Mouse (Mus musculus) CH12F3 (cell line): ENCODE measurements around the gene Add1.

Source experiments
- in situ Hi-C: fragments of 300-500 bp; cut with MboI; formaldehyde crosslinking; loops from 2 replicates; pipeline ENCODE4 v1.14.3; 2020; ENCODE audit warnings: low sequenced_read_pairs

Gene Add1

DNA sequence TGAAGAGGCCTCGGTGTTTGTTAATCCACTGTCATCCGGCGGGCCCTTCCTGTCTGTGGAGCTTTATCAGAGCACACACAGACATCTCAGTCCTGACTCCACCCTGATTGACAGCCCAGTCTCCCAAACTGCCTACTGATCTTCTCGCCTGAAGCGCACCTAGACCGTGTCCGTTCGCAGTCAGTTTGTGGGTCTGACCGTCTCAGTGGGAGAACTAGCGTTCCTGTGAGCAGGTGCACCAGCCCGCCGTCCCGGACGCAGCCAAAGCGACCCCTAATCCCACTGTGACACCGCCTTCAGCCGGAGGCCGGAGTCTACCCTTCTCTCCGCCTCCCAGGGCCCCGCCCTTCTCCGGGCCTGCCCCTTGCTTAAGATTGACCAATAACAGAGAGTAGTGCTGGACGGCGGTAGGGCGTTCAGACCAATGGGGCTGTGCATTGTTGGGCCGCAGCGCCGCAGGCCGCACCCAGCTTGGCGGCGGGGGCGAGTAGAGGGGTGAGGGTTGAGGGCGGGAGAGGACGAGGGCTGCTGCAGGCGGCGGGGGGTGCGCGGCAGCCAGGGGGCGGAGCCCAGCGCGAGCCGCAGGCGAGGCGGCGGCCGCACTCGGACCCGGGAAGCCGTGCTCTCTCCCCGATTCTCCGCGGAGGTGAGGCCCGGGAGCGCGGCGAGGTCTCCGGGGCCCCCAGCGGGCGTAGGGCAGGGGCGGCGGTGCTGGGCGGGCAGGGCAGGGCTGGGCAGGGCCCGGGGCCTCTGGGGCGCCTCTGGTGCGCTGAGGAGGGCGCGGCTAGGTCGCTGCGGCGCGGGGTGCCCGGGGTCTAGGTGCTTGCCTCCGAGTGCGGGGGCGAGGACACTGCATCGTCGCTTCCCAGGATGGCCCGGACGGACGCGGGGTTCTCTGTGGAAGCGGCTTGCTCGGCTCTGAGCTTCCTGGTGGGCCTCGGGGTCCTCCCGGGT lies at the start of gene Add1:
Gene Add1, plus strand, starts transcription at position 397 of the 954 bp plus-strand sequence.
- in situ Hi-C loops = no loop called here

DNA sequence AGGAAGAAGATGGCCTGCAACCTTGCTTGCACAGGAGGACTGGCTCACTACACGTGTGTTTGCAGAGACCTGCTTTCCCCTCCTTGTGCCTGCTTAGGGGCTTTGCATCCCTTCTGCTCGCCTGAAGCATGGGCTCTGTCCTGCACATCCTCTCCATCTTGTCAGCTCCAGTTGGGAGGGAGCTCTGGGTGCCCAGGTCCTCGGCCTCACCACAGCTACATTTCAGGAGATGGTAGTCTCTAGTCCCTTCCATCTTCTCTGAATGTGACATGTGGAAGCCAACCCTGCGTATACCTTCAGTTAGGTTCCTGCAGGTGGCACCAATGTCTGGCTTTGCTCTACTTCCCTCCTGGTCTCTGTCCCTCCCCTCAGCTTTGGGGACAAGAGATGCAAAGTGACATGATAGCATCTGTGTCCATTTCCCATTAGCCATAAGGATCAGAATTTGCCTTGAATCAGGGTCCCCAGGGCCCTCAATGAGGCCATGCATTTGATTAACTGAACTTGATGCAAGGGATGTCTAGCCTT lies 49.4 kb upstream of the Add1 start:
- in situ Hi-C loops = loop anchor here (10.0 kb wide), 1 partner anchor 111 kb away; the partner anchor contains the start of gene Mfsd10

DNA sequence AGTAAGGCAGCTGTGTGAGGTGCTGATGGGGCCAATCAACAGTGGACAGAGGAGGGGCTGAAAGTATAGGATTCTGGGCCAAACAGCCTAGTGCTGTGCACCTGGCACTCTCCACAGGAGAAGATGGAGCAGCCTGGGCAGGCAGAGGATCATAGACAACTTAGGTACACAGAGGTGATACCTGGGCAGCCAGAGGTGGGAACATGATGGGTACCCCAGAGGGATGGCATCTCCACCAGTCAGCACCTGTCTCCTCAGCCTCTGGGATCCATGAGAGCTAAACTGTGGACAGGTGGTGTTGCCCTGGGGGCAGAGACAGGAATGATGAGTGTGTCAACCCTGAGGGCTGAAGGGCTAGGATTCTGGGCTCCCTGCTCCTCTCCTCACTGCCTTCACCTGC lies 49.0 kb upstream of the Add1 start:
- in situ Hi-C loops = loop anchor here (10.0 kb wide), 1 partner anchor 110 kb away; the partner anchor contains the start of gene Mfsd10

DNA sequence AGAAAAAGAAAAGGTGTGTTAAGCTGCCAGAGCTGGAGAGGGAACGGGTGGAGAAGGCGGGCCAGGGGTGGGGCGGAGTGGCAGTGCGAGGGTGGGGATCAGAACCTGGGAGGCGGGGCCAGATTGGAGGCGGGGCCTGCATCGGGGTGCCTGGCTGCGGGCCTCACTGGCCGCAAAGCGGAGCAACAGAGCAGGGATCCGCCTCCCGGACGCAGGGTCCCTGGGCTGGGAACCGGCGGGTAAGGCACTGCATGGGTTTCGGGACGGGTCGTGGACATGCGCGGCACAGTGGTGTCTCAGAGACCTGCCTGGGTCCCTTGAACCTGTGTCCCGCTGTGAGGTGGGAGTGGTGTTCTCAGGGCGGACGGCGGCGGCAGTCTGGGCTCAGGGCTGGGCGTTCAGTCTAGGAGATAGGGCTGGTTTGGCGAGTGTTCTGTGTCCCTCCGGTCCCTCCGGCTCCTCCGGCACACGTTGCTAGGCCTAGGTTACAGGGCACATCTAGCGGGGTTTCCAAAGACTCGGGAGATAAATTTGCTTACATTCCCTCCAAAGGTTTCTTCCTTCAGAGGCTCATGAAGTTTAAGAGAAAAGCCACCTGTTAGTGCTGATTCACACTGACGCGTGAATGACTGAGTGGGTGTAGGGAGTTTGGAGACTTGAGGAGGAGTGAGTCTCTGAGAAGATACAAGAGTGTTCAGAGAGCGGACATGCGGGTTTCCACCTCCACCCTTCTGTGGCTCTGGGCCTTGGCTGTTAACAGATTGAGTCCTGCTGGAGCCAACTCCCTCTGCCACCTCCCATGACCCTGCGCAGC lies 47.6 kb upstream of the Add1 start, which contains the start of gene Sh3bp2:
Gene Sh3bp2, plus strand, starts transcription at position 176 of the 814 bp plus-strand sequence.
- in situ Hi-C loops = loop anchor here (10.0 kb wide), 1 partner anchor 109 kb away; the partner anchor contains the start of gene Mfsd10

DNA sequence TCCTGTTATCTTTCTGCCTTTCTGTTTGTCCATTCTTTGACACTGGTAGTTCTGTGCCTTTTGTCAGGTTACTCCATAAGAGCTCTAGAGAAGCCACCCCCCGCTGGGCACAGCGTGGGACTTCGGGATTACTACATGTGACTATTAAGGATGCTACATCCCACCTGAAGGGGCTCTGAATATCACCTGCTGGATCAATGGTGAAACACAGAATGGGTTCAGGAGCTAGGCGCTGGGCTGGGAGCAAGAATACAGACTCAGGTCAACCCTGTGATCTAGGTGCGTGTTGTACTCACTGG lies 47.0 kb upstream of the Add1 start:
- in situ Hi-C loops = loop anchor here (10.0 kb wide), 1 partner anchor 108 kb away; the partner anchor contains the start of gene Mfsd10

DNA sequence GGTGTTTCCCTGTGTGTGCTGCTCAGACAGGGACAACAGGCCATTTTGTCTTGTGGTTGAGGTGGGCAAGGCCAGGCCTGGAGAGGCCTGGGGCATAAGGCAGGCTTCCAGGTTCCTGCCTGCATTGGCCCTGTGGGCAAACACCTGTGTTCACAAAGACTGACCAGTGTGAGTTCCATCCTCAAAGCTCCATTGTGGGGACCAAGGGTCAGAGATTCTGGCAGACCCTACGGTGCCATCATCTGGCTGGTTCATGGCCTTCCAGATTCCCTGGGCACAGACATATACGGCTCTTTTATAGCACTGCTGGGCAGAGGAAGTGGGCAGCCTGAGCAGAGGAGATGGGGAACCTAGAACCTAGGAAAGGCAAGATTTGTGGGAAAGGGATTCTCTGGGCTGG lies 46.1 kb upstream of the Add1 start:
- in situ Hi-C loops = loop anchor here (10.0 kb wide), 1 partner anchor 107 kb away; the partner anchor contains the start of gene Mfsd10

DNA sequence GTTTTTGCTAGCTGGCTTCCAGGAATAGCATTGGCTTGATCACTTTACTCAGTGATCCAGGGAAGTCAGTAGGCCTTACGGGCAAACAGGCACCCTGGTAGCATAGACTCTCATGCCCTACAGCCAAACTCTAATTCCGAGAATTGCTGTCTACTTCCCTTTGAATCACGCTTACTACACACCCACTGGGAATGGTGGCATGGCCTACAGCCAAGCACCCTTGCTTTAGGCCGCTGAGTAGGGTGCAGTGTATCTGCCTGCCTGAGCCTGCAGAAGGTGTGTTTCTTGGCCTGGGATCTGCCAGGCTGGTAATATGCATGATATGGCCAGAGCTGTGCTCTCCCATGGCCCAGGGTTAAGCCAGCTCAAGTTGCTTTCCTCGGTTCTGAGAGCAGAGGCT lies 44.7 kb upstream of the Add1 start:
- in situ Hi-C loops = loop anchor here (10.0 kb wide), 1 partner anchor 106 kb away; the partner anchor contains the start of gene Mfsd10

DNA sequence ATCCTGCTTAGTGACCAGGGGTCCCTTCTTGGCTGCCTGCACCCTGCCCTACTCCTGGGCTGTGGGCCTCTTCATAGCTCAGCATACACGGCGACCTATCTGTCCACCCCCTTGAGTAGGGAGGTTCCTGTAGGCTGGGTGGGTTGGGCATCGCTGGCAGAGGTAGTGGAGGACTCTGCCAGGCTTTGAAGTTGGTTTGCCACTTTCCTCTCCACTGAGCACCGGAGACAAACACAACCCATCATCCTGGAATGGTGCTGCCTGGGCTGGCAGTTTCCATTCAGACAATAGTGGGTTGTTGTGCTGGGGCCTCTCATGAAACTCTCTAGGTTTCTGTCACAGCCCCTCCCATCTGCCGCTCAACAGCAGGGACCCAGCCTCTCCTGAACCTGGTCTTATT lies 43.3 kb upstream of the Add1 start:
- in situ Hi-C loops = no loop called here

DNA sequence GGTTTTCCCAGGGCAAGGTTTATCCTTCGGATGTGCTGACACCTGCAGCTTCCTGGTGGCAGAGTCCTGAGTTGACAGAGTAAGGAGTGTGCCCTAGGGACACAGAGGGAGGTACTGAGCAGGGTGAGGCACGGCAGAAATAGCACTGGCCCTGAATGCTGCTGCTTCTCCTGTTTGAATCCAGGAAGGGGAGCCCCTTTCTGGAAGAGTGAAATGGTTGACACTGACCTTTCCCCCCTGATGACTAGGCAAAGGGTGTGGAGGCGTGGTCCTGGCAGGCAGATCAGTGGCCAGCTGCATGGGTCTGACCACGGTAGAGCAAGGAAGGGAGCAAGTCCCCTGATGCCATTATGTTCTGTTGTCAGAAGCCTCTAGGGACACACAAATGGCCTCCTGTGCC lies 42.8 kb upstream of the Add1 start:
- in situ Hi-C loops = no loop called here

DNA sequence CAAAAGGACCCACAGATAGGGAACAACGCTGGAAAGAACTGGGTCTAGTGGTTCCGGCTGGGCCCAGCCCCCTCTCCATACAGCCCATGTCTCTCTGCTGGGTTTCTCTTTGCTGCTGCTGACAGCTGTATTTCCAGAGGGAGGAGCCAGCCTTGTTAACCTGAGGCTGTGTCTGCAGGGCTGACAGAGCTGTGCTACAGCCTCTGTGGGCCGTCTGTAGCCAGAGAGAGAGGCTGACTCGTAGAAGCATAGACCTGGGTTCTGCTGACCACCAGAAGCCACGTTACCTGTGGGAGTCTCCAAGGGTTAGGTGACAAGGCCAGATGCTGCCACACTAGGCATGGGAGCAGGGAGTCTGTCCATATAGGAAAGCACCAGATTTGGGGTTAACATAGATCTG lies 40.4 kb upstream of the Add1 start:
- in situ Hi-C loops = no loop called here

DNA sequence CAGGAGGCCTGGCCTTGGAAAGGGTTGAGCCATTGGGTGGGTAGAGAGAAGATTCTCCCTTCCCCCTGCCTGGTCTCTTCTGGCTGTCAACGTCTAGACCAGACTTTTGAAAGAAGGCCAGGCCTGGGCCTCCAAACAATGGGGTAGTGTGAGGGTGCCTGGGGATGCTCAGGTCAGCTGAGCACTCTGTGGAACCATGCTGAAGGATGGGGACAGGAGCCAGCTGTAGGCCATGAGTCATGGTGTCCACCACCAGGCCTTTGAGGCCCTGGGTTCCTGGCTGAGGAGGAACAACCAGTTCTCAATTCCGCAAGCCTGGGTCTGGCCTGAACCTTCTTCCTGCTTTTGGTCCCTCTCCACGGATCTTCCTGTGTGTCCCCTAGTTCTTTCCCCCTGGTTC lies 39.6 kb upstream of the Add1 start:
- in situ Hi-C loops = no loop called here

DNA sequence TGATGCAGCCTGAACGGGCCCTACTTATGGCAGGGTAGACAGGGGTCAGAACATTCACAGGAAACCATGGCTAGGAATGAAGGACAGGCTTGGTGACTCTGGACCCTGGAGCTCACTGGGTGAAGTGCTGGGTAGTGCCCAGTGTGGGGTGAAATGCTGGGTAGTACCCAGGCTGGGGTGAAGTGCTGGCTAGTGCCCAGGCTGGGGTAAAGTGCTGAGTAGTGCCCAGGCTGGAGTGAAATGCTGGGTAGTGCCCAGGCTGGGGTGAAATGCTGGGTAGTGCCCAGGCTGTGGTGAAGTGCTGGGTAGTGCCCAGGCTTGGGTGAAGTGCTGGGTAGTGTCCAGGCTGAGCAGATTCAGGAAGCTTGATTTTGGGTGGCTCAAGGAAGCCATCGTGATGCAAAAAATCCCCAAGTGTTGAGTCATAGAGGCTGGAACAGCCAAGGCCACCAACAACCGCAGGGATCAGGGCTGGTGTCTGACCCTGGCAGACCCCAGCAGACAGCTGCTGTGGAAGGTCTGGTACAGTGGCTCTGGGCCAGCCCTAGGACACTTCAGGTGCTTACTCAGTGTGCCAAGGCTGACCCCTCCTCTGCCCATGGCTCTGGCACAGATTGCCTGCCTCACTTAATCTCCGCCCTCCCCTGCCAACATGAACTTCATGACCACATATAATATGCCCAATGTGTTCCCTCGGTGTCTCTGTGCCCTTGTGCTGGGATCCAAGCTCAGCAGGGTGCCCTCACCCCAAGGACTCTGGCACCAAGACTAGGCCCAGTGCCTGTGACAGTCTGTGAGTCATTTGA lies 38.5 kb upstream of the Add1 start:
- in situ Hi-C loops = no loop called here

DNA sequence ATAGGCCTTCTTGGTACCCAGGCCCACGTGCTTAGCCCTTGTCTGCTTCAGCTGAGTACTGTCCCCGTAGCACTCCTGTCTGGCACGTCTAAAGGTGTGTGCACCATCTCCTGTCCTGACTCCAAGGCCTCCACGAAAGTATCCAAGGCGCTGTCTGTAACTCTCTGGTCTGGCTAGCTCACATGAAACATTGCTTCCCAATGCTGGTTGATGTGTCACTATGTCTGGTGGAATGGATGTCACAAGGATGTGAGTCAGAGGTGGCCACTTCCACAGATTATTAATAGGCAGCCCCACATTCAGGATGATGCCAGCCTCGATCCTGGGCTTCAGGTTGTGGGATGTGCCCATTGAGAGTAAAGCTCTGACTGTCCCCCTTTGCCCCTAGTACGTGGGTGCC lies 37.6 kb upstream of the Add1 start:
- in situ Hi-C loops = no loop called here

DNA sequence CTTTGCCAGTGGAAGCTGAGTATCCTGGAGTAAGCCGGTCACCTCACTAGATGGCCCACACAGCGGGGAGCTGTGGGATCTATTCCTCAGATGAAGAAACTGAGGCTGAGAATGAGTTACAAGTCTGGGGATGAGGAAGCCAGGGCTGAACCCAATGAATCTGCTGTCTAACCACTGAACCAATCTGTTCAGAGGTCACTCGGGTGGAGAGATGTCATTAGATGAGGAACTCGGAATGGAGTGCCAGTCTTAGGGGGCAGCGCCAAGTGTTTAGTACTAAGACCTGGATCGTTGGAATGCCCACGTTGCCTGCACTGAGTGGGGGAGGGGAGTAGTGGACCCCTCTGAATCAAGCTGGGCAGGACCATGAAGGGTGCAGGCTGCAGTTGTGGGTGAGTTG lies 35.4 kb upstream of the Add1 start:
- in situ Hi-C loops = no loop called here

DNA sequence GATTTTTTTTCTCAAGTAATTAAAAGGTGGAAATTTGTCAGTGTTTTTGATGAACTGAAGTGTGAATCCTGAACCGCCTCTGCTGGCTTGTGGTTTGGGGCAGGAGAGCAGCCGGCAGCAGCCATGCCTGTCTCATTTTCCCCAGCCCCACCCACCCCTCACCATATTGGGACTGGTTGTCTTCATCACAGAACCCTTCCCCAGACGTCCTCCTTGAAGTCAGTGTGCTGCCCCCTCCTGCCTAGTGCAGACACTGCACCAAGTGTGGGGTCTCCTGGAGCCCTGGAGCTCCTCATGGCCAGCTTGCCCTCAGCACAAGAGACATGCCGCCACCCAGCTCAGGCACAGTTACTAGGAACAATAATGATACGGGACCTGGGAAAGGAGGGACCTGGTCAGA lies 34.9 kb upstream of the Add1 start:
- in situ Hi-C loops = no loop called here

DNA sequence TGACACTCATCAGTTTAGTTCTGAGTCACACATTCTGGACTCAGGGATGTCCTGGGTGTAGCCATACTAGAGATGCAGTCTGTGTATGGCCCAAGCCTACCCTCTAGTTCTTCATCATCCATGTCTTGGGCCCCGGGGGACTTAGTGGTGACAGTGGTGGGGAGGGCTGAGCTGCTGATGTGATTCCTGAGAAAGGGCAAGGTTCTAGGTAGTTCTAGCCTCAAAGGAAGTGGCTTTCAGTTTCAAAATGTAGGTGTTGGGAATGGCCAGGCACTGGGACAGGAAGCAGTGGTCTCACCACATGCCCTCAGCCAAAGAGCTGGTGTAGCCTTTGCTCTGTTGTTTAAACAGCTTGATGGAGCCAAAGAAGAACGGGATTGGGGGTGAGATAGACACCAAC lies 34.3 kb upstream of the Add1 start:
- in situ Hi-C loops = no loop called here

DNA sequence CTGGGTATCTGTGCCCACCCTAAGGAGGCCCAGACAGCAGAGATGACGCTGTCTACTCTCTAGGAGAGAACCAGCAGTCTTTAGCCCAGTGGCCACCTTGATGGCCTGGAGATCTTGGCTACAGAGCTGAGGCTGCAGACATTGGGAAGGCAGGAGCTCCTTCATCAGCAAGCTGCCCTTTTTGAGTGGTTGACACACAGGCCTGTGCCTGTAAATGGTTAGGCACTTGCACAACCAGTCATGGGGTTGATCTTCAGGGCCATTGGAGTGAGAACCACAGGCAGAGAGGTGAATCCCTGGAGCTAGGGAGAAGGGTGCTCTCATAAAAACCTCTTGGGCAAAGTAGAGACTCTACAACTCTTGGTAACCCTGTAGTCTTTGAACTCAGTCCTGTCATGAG lies 31.3 kb upstream of the Add1 start:
- in situ Hi-C loops = no loop called here

DNA sequence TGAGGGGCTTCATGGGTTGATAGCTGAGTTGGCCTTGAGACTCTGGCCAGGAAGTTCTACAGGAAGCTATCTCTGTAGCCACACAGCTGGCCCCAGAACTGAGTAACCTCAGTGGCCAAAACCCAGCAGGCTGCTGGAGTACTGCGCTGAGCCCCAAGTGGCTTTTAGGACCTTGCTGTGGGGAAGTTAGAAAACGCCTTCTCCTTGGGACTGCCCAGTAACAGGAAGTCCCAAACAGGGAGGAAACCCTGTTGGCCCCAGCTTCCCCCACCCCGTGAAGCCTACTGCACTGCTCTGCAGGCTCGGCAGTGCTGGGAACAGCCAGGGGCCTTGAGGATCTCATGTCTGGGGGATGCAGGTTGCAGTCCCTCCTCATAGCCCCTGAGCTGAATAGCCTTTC lies 30.4 kb upstream of the Add1 start:
- in situ Hi-C loops = no loop called here

DNA sequence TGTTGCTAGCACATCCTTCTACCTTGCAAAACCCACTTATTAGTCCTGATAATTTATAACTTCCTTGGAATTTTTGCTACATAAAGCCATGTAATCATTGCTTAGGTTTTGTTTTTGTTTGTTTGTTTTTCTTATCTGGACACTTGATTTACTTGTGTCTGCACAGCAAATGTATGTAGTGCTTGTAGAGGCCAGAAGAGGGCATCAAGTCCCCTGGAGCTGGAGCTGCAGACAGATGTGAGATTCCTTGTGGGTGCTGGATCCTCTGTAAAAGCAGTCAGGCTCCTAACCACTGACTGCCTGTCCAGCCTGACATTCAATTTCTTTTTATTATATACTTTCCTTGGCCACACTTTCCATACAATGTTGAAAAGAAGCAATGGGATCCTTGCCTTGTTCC lies 26.1 kb upstream of the Add1 start:
- in situ Hi-C loops = no loop called here

DNA sequence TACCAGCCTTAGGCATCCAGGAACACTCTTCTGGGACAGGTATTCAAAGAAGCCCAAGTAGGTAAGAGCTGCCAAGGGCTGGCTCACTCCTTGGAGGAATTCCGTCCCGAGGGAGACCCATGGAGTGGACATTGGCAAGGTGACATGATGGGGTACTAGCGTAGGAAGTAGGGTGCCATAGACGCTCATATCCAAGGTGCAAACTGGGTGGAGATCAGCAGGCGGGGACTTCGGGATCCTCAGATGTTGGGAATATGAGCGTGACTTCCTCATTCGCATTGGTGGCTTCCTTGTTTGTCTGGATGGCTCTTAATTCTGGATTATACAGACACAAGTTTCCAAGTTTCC lies 24.4 kb upstream of the Add1 start:
- in situ Hi-C loops = no loop called here
